Mouse (Mus musculus) A20 (cell line): ENCODE measurements around the gene B4galnt3.

Experiments
- DNase-seq: peaks from one replicate; pipeline ENCODE4 v3.0.0-alpha.2; 2011; ENCODE audit warnings: low read depth, low spot score

B4galnt3 gene

GRCm38 (mm10) chr6:120274887-120275286 lies 19.5 kb downstream of the B4galnt3 start:
- DNase-seq = no peak

- no peak for DNase-seq
These were observed 20.2 kb downstream of the B4galnt3 start for GRCm38 (mm10) chr6:120274181-120274580.

- DNase-seq = no peak
These were observed 30.2 kb downstream of the B4galnt3 start for GRCm38 (mm10) chr6:120264151-120264550.

- no peak for DNase-seq
These were observed 30.8 kb downstream of the B4galnt3 start for GRCm38 (mm10) chr6:120263608-120264007.

GRCm38 (mm10) chr6:120262886-120263531 lies 31.4 kb downstream of the B4galnt3 start:
- no peak for DNase-seq

- DNase-seq = peak; percentile 33
These were observed 34.9 kb downstream of the B4galnt3 start for GRCm38 (mm10) chr6:120259481-120259880.

DNA sequence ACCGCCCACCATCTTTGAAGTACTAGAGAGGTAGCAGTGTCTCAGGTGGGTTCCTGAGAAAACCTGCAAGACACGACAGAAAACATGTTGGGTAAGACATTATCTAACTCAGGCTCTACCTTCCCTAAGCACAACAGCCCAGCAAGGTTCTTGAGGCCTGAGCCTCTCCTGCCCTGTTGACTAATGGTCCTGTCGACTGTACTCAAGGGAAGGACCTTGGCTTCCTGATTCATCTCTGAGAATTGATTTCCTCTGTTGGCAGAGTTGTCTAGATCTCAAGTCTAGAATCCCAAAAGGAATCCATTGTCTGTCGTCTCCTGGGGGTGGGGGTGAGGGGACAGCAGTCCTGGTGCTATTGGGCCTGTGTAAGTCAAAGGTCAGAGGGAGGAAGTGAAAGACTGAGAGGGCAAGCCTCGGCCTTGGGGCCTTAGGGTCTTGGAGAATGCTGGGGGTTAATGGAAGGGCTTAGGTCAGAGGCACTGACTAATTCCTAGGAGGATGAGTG lies 37.9 kb downstream of the B4galnt3 start:
- no peak for DNase-seq

DNA sequence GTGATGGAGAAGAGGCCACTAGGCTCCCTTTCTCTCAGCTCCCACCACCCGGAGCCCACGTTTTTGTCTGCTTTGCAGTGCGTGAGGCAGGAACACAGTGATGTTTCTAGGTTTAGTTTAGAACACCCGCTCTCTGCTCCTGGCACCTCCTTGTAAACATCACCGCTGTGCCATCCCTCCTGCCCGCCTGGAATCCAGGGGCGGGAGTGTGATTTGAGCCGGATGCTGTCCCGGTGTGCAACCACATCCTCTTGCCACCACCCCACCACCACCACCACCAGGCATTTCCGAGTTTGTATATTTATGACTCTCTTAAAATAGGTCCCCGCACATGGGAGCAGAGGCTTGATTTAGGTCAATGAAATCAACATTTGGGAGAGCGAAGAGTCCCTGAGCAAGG lies 38.7 kb downstream of the B4galnt3 start:
- DNase-seq = no peak

GRCm38 (mm10) chr6:120255144-120255543 lies 39.2 kb downstream of the B4galnt3 start:
- DNase-seq = no peak

GRCm38 (mm10) chr6:120254640-120255039 lies 39.7 kb downstream of the B4galnt3 start:
- no peak for DNase-seq

- DNase-seq = no peak
These were observed 41.6 kb downstream of the B4galnt3 start for GRCm38 (mm10) chr6:120252741-120253140.

DNA sequence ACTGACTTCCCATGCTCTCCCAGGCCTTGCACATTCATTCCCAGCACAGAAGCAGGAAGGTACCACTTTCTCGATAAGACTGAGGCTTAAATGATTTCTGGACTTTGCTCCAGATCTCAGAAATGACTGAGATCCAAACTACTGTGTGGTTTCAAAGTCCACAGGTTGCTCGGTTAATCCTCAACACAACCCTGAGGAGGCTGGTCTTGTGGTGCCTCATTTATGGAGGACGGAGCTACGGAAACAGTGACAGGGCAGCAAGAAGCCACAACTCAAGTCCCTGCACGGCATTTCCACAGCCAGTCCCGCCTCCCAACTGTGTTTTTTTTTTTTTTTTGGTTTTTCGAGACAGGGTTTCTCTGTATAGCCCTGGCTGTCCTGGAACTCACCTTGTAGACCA lies 43.3 kb downstream of the B4galnt3 start:
- no peak for DNase-seq

DNA sequence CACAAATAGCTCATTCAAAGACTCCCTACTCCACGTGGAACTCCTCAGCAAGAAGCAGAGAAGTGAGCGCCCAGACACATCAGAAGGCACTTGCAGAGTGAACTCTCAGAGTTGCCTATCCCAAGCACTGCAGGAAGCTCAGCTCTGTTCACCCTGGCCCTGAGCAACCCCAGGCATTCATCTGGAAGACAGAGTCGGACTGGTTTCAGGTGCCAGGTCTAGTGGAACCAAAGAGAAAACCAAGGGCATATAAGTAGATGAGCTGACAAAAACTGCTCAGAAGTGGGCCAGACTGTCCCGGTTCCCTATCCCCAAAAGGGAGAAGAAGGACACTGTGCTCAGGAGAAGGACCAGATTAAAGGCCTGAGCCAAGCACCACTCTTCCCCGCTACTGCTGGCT lies 44.5 kb downstream of the B4galnt3 start:
- no peak for DNase-seq

DNA sequence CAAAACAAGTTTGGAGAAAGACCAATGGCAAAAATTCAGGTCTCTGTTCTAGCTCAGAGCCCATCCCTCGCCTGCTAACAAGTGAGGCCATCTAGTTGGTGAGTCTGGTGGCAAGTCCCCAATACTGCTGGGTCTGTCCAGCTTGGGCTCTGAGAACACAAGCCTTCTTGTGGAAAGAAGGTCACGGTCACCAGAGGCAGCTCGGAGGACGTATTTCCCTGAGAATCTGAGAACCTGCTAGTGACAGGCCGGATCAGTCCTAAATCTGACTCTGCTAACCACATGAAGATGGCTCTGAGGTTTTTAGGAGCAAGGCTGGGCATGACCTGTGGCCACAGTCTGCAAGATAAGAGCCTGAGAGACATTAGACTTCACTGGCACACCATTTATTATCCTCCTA lies 47.7 kb downstream of the B4galnt3 start:
- no peak for DNase-seq

DNA sequence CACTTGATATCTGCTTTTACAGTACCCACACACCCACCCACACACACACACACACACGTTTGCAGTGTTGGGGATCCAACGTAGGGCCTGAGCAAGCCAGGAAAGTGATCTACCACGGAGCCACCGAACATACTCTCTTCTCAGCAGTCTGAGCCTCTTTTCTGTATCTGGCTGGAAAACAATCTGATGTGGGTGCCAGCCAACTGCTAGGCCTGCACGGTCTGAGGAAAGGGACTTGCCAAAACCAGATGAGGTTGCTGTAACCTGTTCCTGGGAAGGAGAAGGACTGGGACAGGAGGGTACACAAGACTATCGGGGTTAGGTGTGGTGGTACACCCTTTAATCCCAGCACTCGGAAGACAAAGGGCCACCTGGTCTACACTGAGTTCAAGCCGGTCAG lies 51.1 kb downstream of the B4galnt3 start:
- DNase-seq = no peak

DNA sequence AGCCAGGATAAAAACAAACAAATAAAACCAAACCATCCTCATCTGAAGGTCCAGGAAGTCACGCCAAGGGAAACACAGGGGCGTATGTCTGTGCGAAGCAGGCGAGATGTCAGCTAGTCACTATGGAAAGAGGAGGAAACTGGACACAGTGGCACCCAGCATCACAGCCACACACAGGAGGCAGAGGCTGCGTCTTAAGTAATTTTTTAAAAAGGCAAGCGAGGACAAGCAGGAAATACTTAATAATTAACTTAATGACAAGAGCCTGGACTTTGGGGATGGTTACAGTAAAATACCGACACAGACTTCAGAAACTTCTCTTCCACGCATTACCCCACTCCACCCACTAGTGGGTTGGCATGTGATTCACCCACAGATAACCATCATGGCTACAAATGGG lies 51.8 kb downstream of the B4galnt3 start:
- DNase-seq = no peak

- DNase-seq = no peak
These were observed 52.9 kb downstream of the B4galnt3 start for GRCm38 (mm10) chr6:120241453-120241852.

DNA sequence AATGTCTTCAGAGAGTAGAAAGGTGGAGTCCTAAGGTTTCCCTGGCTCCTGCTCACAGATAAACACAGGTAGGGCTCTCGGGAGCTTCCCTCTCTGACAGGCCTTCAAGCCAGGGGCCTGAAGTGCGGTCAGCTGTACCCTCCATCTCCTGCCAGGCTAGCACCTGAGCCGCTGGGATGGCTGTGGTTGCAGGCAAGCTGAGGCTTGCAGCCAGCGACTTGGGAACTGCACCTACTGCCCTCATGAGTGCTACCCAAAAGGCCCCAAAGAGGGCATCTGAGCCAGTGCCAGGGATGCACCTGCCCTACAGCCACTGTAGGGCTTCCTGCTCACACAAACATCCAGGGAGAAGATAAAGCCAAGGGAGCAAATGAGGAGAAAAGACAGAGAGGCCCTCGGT lies 53.9 kb downstream of the B4galnt3 start:
- no peak for DNase-seq

DNA sequence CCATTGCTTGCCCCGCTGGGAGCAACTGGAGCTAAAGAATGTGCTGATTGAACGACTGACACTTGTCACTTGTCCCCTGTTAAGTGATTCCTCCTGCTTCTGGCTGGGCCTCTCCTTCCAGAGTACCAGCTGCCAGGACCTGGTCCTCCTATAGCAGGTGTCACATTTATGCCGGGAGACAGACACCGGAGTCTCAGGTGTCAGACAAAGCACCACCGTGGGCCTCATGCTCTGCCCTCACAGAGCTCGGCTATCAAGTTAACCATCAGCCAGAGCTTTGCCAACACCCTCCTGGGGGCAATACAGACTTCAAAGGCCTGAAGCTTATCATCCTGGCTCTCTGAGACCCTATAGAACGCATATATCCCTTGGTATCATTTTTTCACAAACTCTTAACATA lies 58.5 kb downstream of the B4galnt3 start:
- no peak for DNase-seq

DNA sequence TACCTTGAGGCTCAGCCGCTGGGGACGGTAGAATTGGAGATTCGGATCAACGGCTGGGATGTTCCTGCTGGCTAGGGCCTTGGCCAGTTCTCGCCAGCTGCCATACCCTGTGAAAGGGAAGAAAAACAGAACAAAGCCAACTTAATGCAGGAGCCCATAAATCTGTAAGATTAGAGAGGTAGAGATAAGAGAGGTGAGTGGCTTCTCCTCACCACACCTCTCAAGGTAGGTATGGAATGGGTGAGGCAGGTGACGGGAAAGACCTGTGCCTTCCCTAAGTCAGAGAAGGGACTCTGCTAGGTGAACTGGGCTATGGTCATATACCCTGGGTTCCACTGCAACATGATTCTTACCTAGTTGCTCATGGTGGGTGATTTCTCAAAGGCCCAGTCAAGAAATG lies 61.5 kb downstream of the B4galnt3 start:
- DNase-seq = no peak

- DNase-seq = no peak
These were observed 63.9 kb downstream of the B4galnt3 start for GRCm38 (mm10) chr6:120230441-120230840.

DNA sequence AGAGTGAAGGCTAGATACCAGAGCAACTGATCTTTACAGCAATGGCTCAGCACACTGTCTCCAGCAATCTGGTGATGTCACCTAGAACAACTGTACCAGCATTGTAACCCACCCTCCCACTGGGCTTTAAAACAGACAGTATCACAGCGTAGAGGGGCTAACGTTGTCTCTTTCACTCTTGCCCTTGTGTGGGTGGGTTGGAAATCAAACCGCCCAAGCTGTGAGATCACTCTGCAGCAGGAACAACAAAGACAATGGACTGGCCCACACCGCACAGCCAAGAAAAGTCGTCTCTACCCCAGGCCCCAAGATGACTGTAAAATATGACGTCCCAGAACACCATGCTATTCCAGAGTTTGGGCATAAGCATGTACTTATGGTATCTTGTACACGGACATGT lies 64.6 kb downstream of the B4galnt3 start:
- DNase-seq = no peak

DNA sequence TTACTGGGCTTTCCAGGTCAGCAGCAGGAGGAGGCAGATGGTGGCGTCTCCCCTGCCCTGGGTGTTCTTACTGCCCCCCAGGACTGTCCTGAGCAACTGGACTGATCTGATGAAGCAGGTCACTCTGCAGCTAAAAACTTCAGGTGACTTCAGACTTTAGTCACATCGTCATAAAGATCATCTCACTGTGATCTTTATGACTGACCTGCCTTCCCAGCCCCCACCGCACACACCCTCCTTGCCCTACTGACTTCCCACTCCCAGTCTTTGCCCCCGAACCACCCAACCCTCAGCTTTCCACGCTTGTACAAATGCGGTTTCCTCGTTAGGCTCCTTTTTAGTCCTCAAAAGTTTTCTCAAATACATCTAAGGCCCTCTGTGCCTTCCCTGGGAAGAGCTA lies 67.3 kb downstream of the B4galnt3 start:
- DNase-seq = no peak

DNA sequence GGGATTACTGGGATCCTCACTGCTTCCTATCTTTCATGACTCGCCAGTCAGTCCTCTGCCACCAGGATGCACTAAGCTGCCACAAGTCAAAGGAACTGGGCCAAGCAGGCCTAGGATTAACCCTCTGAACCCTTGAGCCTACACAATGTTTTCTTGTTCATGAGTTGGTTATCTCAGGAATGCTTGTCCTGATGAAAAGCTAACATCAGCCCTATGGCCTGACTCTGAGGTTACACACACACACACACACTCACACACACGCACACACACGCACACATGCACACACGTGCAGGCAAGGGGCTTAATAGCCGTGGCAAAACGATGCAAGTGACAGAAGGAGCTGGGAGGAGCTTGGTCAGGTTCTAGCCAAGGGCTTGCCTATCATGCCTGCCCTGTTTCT lies 69.0 kb downstream of the B4galnt3 start:
- DNase-seq = no peak
